ENCODE assay signal across 1 mouse cellular context in the genomic region with DNA sequence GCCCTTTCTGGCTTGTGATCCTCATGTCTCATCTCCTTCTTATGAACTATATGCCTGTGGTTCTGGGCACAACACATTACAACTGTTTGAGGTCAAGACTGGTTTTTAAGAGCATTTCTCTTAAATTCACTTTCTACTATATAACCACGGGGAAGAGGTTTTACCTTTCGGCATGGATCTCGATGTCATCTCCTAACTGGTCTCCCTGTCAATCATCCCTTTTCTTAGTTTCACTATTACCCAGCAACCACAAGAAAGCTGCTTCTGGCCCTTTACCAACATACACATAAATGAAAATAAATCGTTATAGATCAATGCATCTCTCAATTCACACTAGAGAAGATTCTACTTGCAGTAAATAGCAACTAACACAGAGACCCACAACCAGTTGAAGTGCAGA.
"Had no signal": no experiment of that assay in that cellular context is flagged by ENCODE, and none has a peak within 500 bp of the region (broad histone marks: within the 10 kb centered on the region; RNA-seq: fewer than 3 reads in every experiment).

No protein-coding gene starts in this region.

- DNase-seq: thymus, adult 18-20 months had no signal
